Comparison of ENCODE assay signal across 15 mouse cellular contexts in genomic region chr2:135496553-135496952, GRCm38 (mm10).
"Had no signal": no experiment of that assay in that cellular context is flagged by ENCODE, and none has a peak within 500 bp of the region (broad histone marks: within the 10 kb centered on the region; RNA-seq: fewer than 3 reads in every experiment).

No protein-coding gene starts in this region.

- H3K36me3 ChIP-seq: kidney, embryonic 15.5 days; liver, embryonic 13.5 days; stomach, embryonic 15.5 days had no signal

- H3K4me1 ChIP-seq: kidney, embryonic 15.5 days; liver, embryonic 13.5 days; stomach, embryonic 15.5 days had no signal

- H3K9me3 ChIP-seq: kidney, embryonic 15.5 days; liver, embryonic 13.5 days; stomach, embryonic 15.5 days had no signal

- H3K27ac ChIP-seq: kidney, embryonic 15.5 days; left cerebral cortex, adult 2 months; liver, embryonic 13.5 days; stomach, embryonic 15.5 days had no signal

- H3K4me2 ChIP-seq: kidney, embryonic 15.5 days; liver, embryonic 13.5 days; stomach, embryonic 15.5 days had no signal

- DNase-seq: kidney, adult 8-10 months; kidney, postnatal 10 days; kidney, postnatal 36 days; layer of hippocampus, postnatal 36 days; liver, embryonic 13.5 days; lung, adult 2 months; lung, postnatal 14 days; lung, postnatal 4 days; right cerebral cortex, postnatal 25 days; spleen, adult 18-20 months; thymus, postnatal 36 days had no signal

- H3K9ac ChIP-seq: kidney, embryonic 15.5 days; liver, embryonic 13.5 days; stomach, embryonic 15.5 days had no signal

- ATAC-seq: midbrain, embryonic 16.5 days had no signal

- H3K4me3 ChIP-seq: kidney, embryonic 15.5 days; left cerebral cortex, adult 2 months; liver, embryonic 13.5 days; stomach, embryonic 15.5 days had no signal

- H3K27me3 ChIP-seq: kidney, embryonic 15.5 days; liver, embryonic 13.5 days; stomach, embryonic 15.5 days had no signal
